Mouse (Mus musculus) gonadal fat pad, adult 2 months (tissue): ENCODE results near the gene Kctd13. TPM values are rescaled to one million over a fixed set of nuclear protein-coding genes. Genes with fewer than 3 reads are reported as not detected.

Experiments used
- DNase-seq: peaks from one replicate; pipeline ENCODE4 v3.0.0-alpha.2; 2012; ENCODE audit warnings: low read depth
- polyA plus RNA-seq: library from polyadenylated mRNA; depleted of rRNA; stranded (reverse); fragments of >200 nt; gene quantifications from 2 replicates; pipeline ENCODE4 v1.2.3, GENCODE M21; 2012

The Kctd13 gene
- polyA plus RNA-seq, 1 experiment, result 19.7 TPM

GRCm38 (mm10) chr7:126941801-126942200, 13.1 kb downstream of the Kctd13 start:
- DNase-seq, result no peak

DNA sequence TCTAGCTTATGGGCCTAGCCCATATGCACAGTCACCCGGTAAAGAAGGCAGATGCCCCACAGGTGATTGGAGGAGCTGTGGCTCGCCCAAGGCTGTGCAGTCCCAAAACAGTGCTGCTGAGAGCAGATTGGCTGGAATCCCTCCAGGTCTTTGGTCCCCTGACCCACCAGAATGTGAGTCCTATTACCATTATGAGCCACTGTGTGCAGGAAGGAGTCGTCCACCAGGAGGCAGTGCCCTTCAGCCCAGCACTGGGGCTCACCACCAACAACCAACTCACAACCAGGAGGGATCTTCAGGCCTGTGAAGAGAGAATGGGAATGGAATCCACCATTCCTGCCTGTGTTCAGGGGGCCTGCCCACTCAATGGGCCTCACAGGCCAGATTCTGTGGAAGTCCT, 17.9 kb downstream of the Kctd13 start:
- DNase-seq, result no peak

- DNase-seq, result no peak
Observed at GRCm38 (mm10) chr7:126948626-126949025, 19.9 kb downstream of the Kctd13 start.

DNA sequence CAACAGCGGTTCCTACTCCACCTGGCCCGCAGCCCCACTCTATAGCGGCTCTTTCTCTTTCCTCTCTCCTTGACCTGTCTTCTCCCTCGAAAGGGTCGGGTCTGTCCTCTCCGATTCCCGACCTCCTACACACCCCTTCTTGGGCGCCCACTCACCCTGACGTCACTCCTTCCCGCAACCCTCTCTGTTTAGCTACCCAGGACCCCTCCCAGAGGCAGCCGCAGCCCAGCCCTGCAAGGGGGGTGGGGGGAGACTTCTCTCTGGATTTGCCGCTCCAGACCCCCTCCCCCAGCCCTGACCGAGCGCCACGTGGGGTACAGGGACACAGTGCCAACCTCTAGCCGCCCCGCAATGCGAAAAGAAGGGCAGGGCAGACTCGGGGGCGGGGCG, 20.7 kb downstream of the Kctd13 start, which contains the start of gene Asphd1:
Asphd1 (minus strand) TSS at position 180 of the 390 bp plus-strand sequence.
- DNase-seq, result no peak

DNA sequence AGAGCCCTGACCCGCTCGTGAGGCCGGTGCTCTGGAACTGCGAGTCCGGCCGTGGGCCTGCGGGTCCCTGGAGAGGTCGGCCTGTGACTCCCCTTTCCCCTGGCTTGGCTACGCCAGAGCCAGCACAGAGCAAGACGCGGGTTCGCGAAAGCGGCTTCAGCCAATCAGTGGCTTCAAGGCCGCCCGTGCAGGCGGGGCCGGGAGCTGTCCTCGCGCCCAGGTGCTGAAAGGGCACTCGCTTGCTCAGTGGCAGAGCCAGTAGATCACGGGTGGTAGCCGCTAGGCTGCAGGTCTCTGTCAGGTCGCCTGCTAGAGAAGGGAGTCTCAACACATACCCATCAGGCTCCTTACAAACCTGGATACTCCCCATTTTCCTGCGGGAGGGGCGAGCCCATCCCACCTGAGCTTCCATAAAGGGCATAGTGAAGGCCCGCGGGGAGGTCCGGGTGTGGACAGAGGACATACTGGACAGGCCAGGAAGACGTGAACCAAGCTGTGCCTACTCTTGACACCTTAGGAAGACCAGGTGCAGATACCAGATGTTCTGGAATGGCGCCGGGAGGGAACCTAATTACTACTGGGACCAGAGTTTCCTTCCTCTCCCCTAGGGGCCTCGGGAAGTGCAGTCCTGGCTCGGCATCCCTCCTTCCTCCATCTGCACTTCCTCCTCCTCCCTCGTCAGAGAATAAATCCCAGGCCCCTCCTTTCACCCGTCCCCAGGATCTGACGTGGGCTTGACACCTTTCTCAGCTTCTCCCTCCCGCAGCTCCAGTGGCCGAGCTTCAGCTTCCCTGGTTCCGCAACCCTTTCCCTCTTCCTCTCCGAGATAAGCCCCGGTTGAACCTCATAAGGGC, 21.3 kb downstream of the Kctd13 start, which contains the start of gene Sez6l2:
Sez6l2 (plus strand) TSS at position 771 of the 854 bp plus-strand sequence.
- no peak for DNase-seq

DNA sequence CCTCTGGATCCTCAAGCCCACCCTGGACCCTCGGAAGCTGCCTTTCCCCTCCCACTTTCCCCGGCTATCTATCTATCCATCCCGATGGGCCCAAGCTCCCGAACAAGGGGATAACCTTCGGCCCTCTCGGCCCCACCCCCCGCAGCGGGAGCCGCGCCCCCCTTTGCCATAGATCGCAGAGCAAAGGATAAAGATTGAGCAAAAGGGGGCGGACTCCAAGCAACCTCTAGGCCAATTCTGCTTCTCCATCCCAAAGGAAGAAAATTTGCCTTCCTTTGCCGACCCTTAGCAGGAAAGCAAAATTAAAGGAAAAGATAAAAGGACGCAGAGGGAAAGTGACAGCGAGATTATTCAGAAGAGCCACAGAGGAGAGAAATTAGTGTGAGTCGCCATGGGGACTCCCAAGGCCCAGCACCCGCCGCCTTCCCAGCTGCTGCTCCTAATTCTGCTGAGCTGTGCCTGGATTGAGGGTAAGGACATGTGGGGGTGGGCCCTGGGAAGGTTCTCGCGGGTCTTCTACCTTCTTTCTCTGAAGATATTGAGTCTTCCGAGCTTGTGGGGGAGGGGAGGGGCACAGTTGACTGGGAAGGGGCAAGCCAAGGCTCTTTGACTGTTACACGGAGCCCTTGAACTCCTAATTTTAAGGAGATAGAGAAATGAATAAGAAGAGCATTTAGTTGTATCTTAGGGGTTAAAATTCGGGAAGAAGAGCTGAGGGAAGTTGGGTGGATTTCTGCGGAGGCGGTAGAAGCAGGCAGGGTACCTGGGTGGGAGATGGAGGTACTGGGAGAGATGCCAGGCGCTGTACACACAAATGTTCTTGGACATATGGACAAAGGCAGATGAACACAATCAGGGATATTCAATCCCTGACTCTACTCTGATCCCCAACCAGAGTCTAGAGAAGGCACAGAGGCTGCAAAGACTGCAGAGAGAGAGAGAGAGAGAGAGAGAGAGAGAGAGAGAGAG, 22.3 kb downstream of the Kctd13 start:
- no peak for DNase-seq

DNA sequence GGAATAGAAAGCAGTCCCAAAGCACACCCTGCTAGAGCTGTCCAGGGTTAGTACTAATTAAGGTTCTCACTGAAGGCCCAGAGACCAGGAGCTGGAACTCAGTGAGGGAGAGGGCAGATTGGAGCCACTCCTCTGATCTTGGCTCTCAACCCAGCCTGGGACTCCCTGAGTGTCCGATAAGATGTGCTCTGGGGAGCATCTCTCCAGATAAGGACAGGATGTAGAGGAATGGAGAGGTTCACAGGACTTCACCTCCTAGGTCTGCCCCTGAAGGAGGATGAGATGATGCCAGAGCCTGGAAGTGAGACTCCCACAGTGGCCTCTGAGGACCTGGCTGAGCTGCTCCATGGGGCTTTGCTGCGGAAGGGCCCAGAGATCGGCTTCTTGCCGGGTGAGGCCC, 23.1 kb downstream of the Kctd13 start:
- DNase-seq, result no peak

- DNase-seq, result no peak
Observed at GRCm38 (mm10) chr7:126952646-126953045, 24.0 kb downstream of the Kctd13 start.

GRCm38 (mm10) chr7:126955125-126955524, 26.4 kb downstream of the Kctd13 start:
- no peak for DNase-seq

DNA sequence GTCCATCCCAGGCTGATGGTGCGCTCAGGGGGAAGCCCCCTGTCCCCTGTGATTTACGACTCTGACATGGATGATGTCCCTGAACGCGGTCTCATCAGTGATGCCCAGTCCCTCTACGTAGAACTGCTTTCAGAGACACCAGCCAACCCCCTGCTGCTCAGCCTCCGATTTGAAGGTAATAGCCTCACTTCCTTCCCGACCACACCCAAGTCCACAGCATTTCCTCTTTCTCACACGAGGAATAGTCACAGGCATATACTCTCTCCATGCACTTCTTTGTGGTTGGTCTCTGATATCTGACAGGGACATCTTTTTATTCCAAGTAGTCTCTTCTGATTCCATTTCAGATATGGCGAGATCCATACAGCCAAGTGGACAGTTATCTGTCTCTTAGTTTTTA, 31.1 kb downstream of the Kctd13 start:
- no peak for DNase-seq

DNA sequence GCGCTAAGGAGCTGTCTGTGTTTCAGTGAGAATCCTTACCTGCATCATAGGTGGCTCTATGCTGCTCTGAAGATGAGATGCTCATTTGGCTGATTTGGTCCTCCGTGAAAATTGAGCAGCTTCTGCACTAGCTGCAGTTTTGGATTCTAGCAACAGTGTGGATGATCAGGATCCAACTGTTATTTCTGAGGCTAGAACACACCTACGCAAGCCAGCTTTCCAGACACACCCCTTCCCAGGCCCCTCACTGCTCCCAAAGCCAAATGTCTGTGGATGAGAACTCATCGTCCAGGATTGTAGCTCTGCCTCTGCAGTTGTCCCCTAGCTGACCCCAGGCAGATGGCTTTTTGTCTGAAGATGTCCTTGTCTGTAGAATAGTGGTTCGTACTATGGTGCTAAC, 32.4 kb downstream of the Kctd13 start:
- DNase-seq, result no peak

GRCm38 (mm10) chr7:126961965-126962364, 33.3 kb downstream of the Kctd13 start:
- DNase-seq, result no peak

- DNase-seq, result no peak
Observed at GRCm38 (mm10) chr7:126963548-126964286, 35.0 kb downstream of the Kctd13 start.

DNA sequence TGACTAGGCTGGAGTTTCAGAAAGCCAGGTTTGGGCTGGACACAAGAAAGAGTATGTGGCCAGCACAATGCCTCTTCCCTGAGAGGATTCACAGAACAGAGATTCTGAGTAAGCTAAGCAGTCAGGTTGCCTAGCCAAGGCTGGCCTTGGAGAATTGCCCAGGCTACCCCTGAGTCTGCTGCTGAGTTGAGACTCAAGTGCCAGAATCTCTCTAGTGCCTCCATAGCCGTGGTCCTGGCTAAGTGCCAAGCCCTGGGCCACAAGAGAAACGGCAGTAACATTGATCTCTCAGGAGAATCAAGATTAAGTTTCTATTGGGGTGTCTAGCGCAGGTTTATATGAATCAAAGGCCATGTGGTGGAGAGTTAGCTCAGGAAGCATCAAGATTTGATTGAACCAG, 36.9 kb downstream of the Kctd13 start:
- DNase-seq, result no peak

DNA sequence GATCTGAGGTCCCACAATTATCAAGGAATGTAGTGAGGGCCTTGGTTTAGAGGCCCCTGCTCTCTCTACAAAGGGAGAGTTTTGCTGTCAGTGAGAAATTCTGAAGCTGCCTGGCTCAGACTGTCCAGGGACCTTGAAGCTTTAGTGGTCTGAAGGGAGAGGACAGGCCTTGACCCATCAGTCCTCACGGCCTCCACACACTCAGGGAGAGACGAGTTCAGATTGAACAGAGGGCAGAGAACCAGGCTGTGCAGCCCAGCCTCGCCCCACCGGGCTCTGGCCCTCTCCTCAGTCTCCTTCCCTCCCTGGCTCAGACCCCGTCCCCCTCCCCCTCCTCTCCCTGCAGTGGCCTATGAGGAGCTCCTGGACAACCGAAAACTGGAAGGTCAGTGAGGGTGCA, 38.7 kb downstream of the Kctd13 start:
- no peak for DNase-seq

DNA sequence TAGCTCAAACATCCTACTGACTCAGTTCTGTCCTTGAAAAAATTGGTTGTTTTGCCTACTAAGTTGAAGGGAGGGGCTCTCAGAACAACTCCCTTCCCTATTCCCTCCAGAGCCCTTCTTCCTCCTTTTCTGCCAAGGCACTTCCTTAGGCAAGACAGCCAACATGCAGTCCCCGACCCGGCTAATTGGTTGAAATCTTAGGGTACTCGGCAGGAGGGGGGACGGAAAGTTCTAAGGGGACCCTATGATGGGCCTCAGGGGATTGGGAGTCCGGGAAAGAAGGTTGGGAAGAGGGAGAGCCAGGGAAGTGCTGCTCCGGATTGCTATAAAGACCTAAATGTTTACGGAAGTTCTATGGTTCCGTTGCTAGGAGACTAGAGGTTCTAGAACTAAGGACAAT, 46.8 kb downstream of the Kctd13 start:
- DNase-seq, result no peak

GRCm38 (mm10) chr7:126975893-126975949, 47.0 kb downstream of the Kctd13 start, which contains the start of gene Cdipt:
Gene Cdipt, plus strand, starts transcription at chr7:126975914.
- DNase-seq, result no peak

GRCm38 (mm10) chr7:126975950-126976866, 47.5 kb downstream of the Kctd13 start, which contains the start of gene Cdiptos:
Gene Cdiptos, minus strand, starts transcription at chr7:126976098.
- DNase-seq, result no peak

DNA sequence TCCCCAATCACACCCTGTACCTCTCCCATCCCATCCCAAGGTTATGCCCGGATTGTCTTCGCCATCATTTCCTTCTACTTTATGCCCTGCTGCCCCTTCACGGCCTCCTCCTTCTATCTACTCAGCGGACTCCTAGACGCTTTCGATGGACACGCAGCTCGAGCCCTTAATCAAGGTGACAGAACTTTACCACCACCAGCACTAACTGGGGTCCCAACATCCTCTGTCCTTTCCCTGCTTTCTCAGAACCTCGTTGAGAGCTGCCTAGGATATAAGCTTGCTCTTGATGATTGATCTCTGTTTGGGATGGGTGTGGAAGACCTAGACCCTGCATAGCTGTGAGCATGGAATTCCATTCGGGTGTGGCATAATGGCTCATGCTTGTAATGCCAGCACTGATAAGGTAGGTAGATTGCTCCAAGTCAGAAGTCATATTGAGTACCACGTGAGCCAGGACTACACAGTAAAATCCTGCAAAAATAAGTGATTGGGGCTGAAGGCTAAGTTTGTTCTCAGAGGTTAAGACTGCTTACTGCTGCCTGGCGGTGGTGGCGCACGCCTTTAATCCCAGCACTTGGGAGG, 48.3 kb downstream of the Kctd13 start:
- no peak for DNase-seq

GRCm38 (mm10) chr7:126978841-126979240, 50.2 kb downstream of the Kctd13 start:
- no peak for DNase-seq

DNA sequence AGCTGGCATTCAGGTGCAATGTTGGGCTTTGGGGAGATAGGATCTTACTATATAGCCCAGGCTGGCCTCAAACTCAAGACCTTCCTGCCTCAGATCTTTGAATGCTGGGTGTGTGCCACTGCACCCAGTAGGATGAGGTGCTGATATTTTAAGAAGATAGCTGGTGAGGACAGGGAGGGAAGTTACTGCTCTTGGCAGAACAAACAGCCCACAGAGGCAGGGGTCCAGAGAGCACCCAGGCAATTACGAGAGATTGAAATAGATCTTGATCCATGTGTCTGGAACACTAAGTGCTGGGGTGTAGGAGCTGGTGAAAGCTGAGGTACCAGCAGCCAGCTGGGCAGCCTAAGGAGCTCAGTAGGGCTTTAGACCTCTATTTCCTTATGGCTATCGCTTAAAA, 52.9 kb downstream of the Kctd13 start:
- DNase-seq, result no peak
